Mouse (Mus musculus): Measurements from ENCODE around the gene Eif2b1. TPM values are rescaled to one million over a fixed set of nuclear protein-coding genes. Genes with fewer than 3 reads are reported as not detected.
A peak's percentile ranks its signal among the peaks of the same experiment; 100 is the strongest.

Gene Eif2b1
- polyA plus RNA-seq, 1 experiment from 2014 or later, result 67.6 TPM

DNA sequence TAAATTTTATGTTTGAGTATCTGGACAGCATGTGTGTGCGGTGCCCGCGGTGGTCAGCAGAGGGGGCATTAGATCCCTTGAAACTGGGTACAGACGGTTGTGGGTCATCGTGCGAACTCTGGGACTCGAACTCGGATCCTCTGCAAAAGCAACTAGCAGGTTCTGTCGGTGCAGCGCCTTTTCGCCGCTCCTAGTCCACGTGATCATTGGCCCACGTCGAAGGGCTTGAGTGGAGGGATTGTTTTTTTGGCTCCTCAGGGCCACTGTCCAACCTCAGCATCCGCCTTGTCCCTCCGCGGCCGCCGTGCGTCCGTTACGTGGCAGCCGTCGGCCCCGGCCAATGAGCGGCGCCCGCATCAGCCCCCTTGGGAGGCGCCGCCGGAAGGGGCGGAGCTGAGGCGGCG is 38.5 kb downstream of the Eif2b1 start, which contains the start of gene Tmed2:
TSS of gene Tmed2 (plus strand) at position 313 of the 404 bp plus-strand sequence.
- Histone ChIP-seq H3K27ac (replicated peaks) (peak within 1 kb of the TSS; percentile 86), H3K4me1 (replicated peaks) (peaks cover 21% of the 10 kb centered on the region), H3K4me2 (peak within 1 kb of the TSS; percentile 84), H3K36me3 (peaks cover 23% of the 10 kb centered on the region), H3K9ac (peak within 1 kb of the TSS; percentile 88), H3K4me3 (peak within 1 kb of the TSS; percentile 87), H3K9me3 (no peaks in the 10 kb centered on the region), H3K27me3 (no peaks in the 10 kb centered on the region)
- ATAC-seq (ENCODE audit: low read depth), result peak; percentile 96
- under 1% methylated on average over 35 of the region's 35 CpGs for WGBS

GRCm38 (mm10) chr5:124539905-124540304 is 39.0 kb downstream of the Eif2b1 start:
- Histone ChIP-seq H3K9me3 (no peaks in the 10 kb centered on the region), H3K27ac (replicated peaks) (peak overlapping the region; percentile 70), H3K4me2 (peak overlapping the region; percentile 38), H3K27me3 (no peaks in the 10 kb centered on the region), H3K36me3 (peaks cover 18% of the 10 kb centered on the region), H3K4me1 (replicated peaks) (peaks cover 21% of the 10 kb centered on the region), H3K9ac (no peak overlapping the region), H3K4me3 (peak overlapping the region; percentile 87)
- ATAC-seq (ENCODE audit: low read depth), result no peak
- 76% methylated on average over 4 of the region's 4 CpGs for whole genome bisulfite sequencing

DNA sequence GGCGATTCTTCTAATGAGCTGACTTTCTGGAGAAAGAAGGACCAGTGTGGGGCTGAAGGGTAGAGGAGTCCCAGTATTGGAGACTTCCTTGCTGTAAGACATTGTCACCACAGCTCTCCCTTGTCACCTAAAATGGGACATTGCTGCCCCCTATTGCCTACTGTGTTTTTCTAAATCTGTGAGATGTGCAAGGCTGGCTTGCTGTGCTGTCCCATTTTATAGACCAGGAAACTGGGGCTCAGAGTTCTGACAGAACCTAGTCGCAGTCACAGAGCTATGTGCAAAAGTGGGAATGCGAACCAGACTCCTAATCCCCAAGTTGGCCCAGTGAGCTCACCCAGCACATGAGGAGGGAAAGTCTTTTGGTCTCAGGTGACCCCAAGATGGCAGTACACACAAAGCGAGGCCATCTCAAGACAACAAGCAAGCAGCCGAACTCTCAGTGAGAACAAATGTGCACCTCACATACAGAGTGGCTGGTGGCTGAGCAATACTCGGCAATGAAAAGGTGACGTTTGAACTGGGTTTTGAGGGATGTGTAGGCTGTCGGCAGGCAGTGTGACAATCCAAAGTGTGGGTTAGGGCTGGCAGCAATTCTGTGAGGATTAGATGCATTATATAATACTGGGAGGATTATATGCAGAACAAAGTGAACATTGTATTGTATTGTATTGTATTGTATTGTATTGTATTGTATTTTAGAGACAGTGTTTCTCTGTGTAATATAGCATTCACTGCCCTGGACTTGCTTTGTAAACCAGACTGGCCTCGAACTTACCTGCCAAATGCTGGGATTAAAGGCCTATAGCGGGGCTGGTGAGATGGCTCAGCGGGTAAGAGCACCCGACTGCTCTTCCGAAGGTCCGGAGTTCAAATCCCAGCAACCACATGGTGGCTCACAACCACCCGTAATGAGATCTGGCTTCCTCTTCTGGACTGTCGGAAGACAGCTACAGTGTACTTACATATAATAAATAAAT is 39.8 kb downstream of the Eif2b1 start:
- WGBS, result 80% methylated on average over 16 of the region's 16 CpGs
- Histone ChIP-seq H3K36me3 (peaks cover 10% of the 10 kb centered on the region), H3K9ac (no peak overlapping the region), H3K4me1 (replicated peaks) (peaks cover 21% of the 10 kb centered on the region), H3K4me2 (no peak overlapping the region), H3K27ac (replicated peaks) (no peak overlapping the region), H3K9me3 (no peaks in the 10 kb centered on the region), H3K4me3 (no peak overlapping the region), H3K27me3 (no peaks in the 10 kb centered on the region)
- ATAC-seq (ENCODE audit: low read depth), result no peak

DNA sequence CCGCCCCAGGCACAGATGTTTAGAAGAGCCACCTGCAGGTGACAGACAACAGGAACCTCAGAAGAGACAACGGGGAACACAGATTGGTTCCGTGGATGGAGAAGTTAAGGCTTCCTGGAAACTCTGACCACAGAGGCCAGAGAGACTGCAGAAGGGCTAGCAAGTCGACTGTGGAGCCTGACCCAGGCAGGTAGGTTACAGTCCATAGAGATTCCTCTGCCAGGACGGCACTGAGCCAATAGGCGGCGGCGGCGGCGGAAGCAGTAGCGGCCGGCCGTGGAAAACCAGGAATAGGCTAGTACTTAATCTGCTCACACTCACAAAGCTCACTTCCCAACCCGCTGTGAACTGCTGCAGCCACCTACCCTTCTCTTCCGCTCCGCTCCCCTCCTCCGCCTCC is 42.2 kb downstream of the Eif2b1 start:
- no peaks in the 10 kb centered on the region for H3K36me3 ChIP-seq
- H3K4me3 ChIP-seq, result peak overlapping the region; percentile 15; the same call in 1 of the 2 replicates
- peak overlapping the region; percentile 41 for H3K4me2 ChIP-seq
- H3K27me3 ChIP-seq, result no peaks in the 10 kb centered on the region
- H3K27ac ChIP-seq (replicated peaks), result no peak overlapping the region
- WGBS, result 4% methylated on average over 17 of the region's 17 CpGs
- peaks cover 16% of the 10 kb centered on the region for H3K4me1 ChIP-seq (replicated peaks)
- no peak for ATAC-seq (ENCODE audit: low read depth)
- no peaks in the 10 kb centered on the region for H3K9me3 ChIP-seq
- peak overlapping the region; percentile 53 for H3K9ac ChIP-seq

DNA sequence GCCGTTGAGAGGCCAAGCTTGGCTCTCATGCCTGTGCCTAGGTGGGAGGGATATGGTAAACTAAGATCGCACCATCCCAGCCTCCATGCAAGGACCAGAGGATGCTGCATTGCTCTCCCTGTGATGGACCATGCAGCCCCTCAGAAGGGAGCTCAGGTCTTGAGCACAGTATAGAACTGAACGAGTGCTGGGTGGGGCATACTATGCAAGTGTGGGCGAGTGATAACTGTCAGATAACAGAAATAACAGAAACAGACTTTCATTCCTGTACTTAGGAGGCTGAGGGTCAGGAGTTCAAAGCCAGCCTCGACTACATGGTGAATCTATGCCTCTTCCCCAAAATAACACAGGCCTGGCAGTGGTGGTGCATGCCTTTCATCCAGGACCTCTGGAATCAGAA is 43.9 kb downstream of the Eif2b1 start:
- H3K4me3 ChIP-seq, result no peak overlapping the region
- no peak overlapping the region for H3K4me2 ChIP-seq
- H3K4me1 ChIP-seq (replicated peaks), result peaks cover 22% of the 10 kb centered on the region
- H3K9ac ChIP-seq, result no peak overlapping the region
- H3K27me3 ChIP-seq, result no peaks in the 10 kb centered on the region
- H3K27ac ChIP-seq (replicated peaks), result no peak overlapping the region
- ATAC-seq (ENCODE audit: low read depth), result no peak
- H3K9me3 ChIP-seq, result no peaks in the 10 kb centered on the region
- no peaks in the 10 kb centered on the region for H3K36me3 ChIP-seq
- 71% methylated on average over 5 of the region's 5 CpGs for WGBS

- Histone ChIP-seq H3K27ac (replicated peaks) (0 out of 2 replicates have a peak overlapping the region, but pooled peaks have one; percentile 28), H3K4me3 (no peak overlapping the region), H3K36me3 (no peaks in the 10 kb centered on the region), H3K27me3 (no peaks in the 10 kb centered on the region), H3K4me2 (0 out of 2 replicates have a peak overlapping the region, but pooled peaks have one; percentile 81), H3K9me3 (no peaks in the 10 kb centered on the region), H3K9ac (no peak overlapping the region; the same call in 1 of the 2 replicates), H3K4me1 (replicated peaks) (peaks cover 43% of the 10 kb centered on the region)
- 41% methylated on average over 7 of the region's 7 CpGs for WGBS
- ATAC-seq (ENCODE audit: low read depth), result no peak
Measured at GRCm38 (mm10) chr5:124532451-124532850, 46.5 kb downstream of the Eif2b1 start.

GRCm38 (mm10) chr5:124531583-124531930 is 47.4 kb downstream of the Eif2b1 start:
- H3K4me2 ChIP-seq, result peak overlapping the region; percentile 81
- peak overlapping the region; percentile 77 for H3K9ac ChIP-seq
- H3K9me3 ChIP-seq, result no peaks in the 10 kb centered on the region
- H3K36me3 ChIP-seq, result no peaks in the 10 kb centered on the region
- peaks cover 39% of the 10 kb centered on the region for H3K4me1 ChIP-seq (replicated peaks)
- ATAC-seq (ENCODE audit: low read depth), result peak; percentile 74
- no peaks in the 10 kb centered on the region for H3K27me3 ChIP-seq
- 15% methylated on average over 14 of the region's 14 CpGs for WGBS
- H3K4me3 ChIP-seq, result peak overlapping the region; percentile 77
- peak overlapping the region; percentile 84 for H3K27ac ChIP-seq (replicated peaks)

- H3K9me3 ChIP-seq, result no peaks in the 10 kb centered on the region
- no peaks in the 10 kb centered on the region for H3K36me3 ChIP-seq
- peak within 1 kb of the TSS; percentile 77 for H3K9ac ChIP-seq
- H3K4me2 ChIP-seq, result peak within 1 kb of the TSS; percentile 81
- H3K4me3 ChIP-seq, result peak within 1 kb of the TSS; percentile 77
- ATAC-seq (ENCODE audit: low read depth), result peak; percentile 93
- H3K27me3 ChIP-seq, result no peaks in the 10 kb centered on the region
- WGBS, result under 1% methylated on average over 89 of the region's 96 CpGs
- peaks cover 38% of the 10 kb centered on the region for H3K4me1 ChIP-seq (replicated peaks)
- H3K27ac ChIP-seq (replicated peaks), result peak within 1 kb of the TSS; percentile 84
Measured at GRCm38 (mm10) chr5:124530655-124531582, 48.0 kb downstream of the Eif2b1 start, which contains the start of gene Rilpl1. Gene Rilpl1, minus strand, starts transcription at chr5:124531391.

DNA sequence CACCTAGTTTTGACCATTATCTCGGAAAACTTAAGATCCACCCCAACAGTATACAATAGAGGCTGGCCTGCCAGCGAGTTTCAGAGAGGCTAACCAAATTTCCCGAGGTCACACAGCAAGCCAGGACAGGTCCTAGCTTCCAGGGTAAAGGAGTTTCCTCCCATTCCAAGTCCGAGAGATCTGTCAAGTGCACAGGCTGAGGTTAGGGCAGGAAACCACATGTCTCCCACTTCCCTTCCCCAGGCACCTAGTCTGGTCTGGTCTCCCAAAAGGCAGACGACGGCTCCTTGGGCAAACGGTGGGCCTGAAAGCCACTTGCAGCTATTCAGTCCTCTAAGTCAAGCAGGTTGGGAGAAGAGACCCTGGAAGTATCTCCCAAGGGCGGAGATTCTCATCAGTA is 49.2 kb downstream of the Eif2b1 start:
- H3K4me1 ChIP-seq (replicated peaks), result peaks cover 38% of the 10 kb centered on the region
- no peaks in the 10 kb centered on the region for H3K9me3 ChIP-seq
- peak overlapping the region; percentile 77 for H3K9ac ChIP-seq
- ATAC-seq (ENCODE audit: low read depth), result no peak
- H3K36me3 ChIP-seq, result peaks cover under 1% of the 10 kb centered on the region; the same call in 1 of the 2 replicates
- H3K27ac ChIP-seq (replicated peaks), result no peak overlapping the region
- peak overlapping the region; percentile 77 for H3K4me3 ChIP-seq
- H3K27me3 ChIP-seq, result no peaks in the 10 kb centered on the region
- WGBS, result 63% methylated on average over 8 of the region's 8 CpGs
- H3K4me2 ChIP-seq, result peak overlapping the region; percentile 81

DNA sequence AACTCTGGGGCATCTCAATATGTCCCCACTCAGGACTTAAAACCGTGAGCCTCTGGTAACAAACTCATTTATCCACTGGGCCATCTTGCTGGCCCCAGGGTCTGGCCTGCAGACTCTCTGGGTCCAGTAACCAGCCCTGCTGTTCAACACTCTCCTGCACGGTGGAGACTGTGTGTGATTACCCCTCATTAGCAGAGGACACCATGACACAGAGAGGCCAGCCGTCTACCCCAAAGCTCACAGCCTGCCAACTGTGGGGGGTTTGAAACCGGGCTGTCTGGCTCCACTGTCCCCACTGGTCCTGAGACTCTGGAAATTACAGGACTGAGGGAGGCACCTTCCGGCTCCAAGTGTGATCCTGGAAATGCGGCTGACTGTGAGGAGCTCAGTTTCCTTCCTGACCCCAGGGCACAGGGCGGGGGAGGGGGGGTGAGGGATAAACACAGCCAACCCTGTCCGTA is 49.7 kb downstream of the Eif2b1 start:
- Histone ChIP-seq H3K9me3 (no peaks in the 10 kb centered on the region), H3K4me1 (replicated peaks) (peaks cover 38% of the 10 kb centered on the region), H3K27me3 (no peaks in the 10 kb centered on the region), H3K4me3 (peak overlapping the region; percentile 77), H3K36me3 (peaks cover 3% of the 10 kb centered on the region; the same call in 1 of the 2 replicates), H3K4me2 (peak overlapping the region; percentile 81), H3K27ac (replicated peaks) (peak overlapping the region; percentile 38; the same call in 1 of the 2 replicates), H3K9ac (peak overlapping the region; percentile 77)
- no peak for ATAC-seq (ENCODE audit: low read depth)
- WGBS, result 24% methylated on average over 8 of the region's 8 CpGs

- Histone ChIP-seq H3K4me2 (peak overlapping the region; percentile 81), H3K9ac (peak overlapping the region; percentile 77), H3K27me3 (no peaks in the 10 kb centered on the region), H3K4me1 (replicated peaks) (peaks cover 38% of the 10 kb centered on the region), H3K4me3 (peak overlapping the region; percentile 77), H3K9me3 (no peaks in the 10 kb centered on the region), H3K27ac (replicated peaks) (peak overlapping the region; percentile 38), H3K36me3 (peaks cover 3% of the 10 kb centered on the region; the same call in 1 of the 2 replicates)
- no peak for ATAC-seq (ENCODE audit: low read depth)
- WGBS, result 37% methylated on average over 9 of the region's 9 CpGs
Measured at GRCm38 (mm10) chr5:124528791-124529190, 50.1 kb downstream of the Eif2b1 start.
